Mouse (Mus musculus) neural tube, embryonic 11.5 days (tissue): ENCODE measurements around the gene Inpp5d. TPM values are rescaled to one million over a fixed set of nuclear protein-coding genes. Genes with fewer than 3 reads are reported as not detected.

Experiments
- ATAC-seq: fragments of 200-750 bp; cut with Nextera tagmentation; 2 replicates; pipeline ENCODE4 v1.8.0; 2017; ENCODE audit warnings: moderate number of reproducible peaks, mild to moderate bottlenecking, moderate TSS enrichment, moderate library complexity; ENCODE audit not compliant: insufficient read depth, low FRiP score, low TSS enrichment
- DNase-seq: peaks from one replicate; pipeline ENCODE4 v3.0.0-alpha.2; 2015; ENCODE audit warnings: low spot score
- H3K27ac ChIP-seq: fragments of 300-500 bp; sonication (generic); 2 replicates; pipeline ENCODE4 v1.5.1; 2014; ENCODE audit warnings: low read depth, mild to moderate bottlenecking, low read length
- H3K27me3 ChIP-seq: fragments of 300-500 bp; sonication (generic); 2 replicates; pipeline ENCODE4 v1.6.1; 2014; ENCODE audit warnings: mild to moderate bottlenecking, low read length, mixed read lengths; ENCODE audit not compliant: control insufficient read depth, insufficient read depth
- H3K36me3 ChIP-seq: fragments of 300-500 bp; sonication (generic); 2 replicates; pipeline ENCODE4 v1.6.1; 2014; ENCODE audit warnings: mild to moderate bottlenecking, low read length, moderate library complexity, mixed read lengths; ENCODE audit not compliant: control insufficient read depth, insufficient read depth
- H3K4me1 ChIP-seq: fragments of 300-500 bp; sonication (generic); 2 replicates; pipeline ENCODE4 v1.6.1; 2014; ENCODE audit warnings: low read length, mixed read lengths; ENCODE audit not compliant: control insufficient read depth, insufficient read depth
- H3K4me2 ChIP-seq: fragments of 300-500 bp; sonication (generic); 2 replicates; pipeline ENCODE4 v1.6.1; 2014; ENCODE audit warnings: low read depth, mild to moderate bottlenecking, moderate library complexity
- H3K4me3 ChIP-seq: fragments of 300-500 bp; sonication (generic); 2 replicates; pipeline ENCODE4 v1.5.1; 2014; ENCODE audit warnings: low read depth, low read length
- H3K9ac ChIP-seq: fragments of 300-500 bp; sonication (generic); 2 replicates; pipeline ENCODE4 v1.6.1; 2014; ENCODE audit warnings: mild to moderate bottlenecking, low read length
- H3K9me3 ChIP-seq: fragments of 300-500 bp; sonication (generic); 2 replicates; pipeline ENCODE4 v1.6.1; 2016; ENCODE audit warnings: low read length; ENCODE audit not compliant: control insufficient read depth
- WGBS: fragments of 180-500 bp; shearing (Covaris S2); extraction: QIAGEN DNeasy Blood & Tissue Kit; methylation state at CpG from one replicate; pipeline ENCODE4 v1.1.7; 2014; 5-methylcytosine and 5-hydroxymethylcytosine counted together
- polyA plus RNA-seq: library from polyadenylated mRNA; unstranded; fragments of >200 nt; fragmentation: Nextera tagmentation; extraction: Ambion mirVana; gene quantifications from 2 replicates; pipeline ENCODE4 v1.2.1, GENCODE M21; 2014

Inpp5d gene
- polyA plus RNA-seq, 1 experiment from 2014 or later = 4.6 TPM

DNA sequence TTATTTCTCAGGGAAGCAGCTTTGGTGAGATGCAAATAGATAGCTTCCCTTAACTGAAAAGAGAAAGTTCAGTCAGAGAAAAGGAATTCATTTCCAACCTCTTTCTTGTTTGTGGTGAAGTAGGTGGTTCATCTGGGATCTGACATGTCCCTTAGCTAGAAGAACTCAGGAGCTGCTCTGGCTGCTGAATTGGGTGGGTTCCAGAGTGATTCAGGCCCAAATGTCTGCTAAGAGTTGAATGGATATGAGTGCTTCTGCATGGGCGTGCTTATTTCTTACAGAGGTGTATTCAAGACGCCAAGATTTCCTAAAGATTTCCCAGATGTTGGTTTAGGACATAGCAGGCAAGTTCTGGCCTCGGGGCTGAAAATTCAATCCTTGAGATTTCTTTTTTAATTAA lies 114.0 kb downstream of the Inpp5d start:
- H3K4me2 ChIP-seq = no peak overlapping the region
- DNase-seq (no peak), ATAC-seq (no peak)
- no peaks in the 10 kb centered on the region for H3K9me3 ChIP-seq
- no peak overlapping the region for H3K27ac ChIP-seq
- 82% methylated on average over 3 of the region's 3 CpGs for WGBS
- H3K4me1 ChIP-seq = no peaks in the 10 kb centered on the region
- no peak overlapping the region for H3K9ac ChIP-seq
- H3K36me3 ChIP-seq = no peaks in the 10 kb centered on the region
- H3K27me3 ChIP-seq = no peaks in the 10 kb centered on the region
- no peak overlapping the region for H3K4me3 ChIP-seq

DNA sequence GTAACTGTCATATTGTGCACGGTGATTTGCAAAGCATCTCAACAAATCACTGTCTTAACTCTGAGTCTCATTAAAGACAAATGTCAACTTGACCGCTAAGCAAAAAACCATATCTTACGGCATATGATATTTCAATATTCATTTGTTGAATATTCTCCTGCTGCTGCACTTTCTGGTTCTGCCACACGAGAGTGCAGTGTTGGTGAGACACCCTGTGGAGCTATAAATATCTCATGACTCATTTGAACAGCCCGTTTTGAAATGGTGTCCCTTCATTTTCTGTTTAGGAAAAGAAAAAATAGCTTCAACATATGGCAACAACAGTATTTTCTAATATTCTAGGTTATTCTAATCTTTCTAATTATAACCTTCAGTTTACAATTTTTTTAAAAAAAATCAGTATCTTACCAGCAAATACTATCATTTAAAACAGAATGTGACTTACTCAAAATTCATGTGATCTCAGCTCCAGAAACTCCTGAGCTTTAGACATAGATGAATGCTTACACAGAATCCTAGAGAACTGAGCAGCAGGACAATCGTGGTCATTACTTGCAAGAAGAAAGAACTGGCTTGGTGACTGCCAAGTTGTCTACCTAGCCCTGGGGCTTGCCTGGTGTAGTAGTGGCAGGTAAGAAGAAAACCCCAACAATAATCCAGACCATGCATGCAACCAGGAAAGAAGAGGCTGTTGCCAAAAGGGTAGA lies 120.6 kb downstream of the Inpp5d start:
- no peaks in the 10 kb centered on the region for H3K27me3 ChIP-seq
- H3K9ac ChIP-seq = no peak overlapping the region
- DNase-seq (no peak), ATAC-seq (no peak)
- H3K4me3 ChIP-seq = no peak overlapping the region
- no peak overlapping the region for H3K4me2 ChIP-seq
- H3K36me3 ChIP-seq = no peaks in the 10 kb centered on the region
- no peaks in the 10 kb centered on the region for H3K4me1 ChIP-seq
- H3K9me3 ChIP-seq = no peaks in the 10 kb centered on the region
- 81% methylated on average over 6 of the region's 6 CpGs for WGBS
- no peak overlapping the region for H3K27ac ChIP-seq

DNA sequence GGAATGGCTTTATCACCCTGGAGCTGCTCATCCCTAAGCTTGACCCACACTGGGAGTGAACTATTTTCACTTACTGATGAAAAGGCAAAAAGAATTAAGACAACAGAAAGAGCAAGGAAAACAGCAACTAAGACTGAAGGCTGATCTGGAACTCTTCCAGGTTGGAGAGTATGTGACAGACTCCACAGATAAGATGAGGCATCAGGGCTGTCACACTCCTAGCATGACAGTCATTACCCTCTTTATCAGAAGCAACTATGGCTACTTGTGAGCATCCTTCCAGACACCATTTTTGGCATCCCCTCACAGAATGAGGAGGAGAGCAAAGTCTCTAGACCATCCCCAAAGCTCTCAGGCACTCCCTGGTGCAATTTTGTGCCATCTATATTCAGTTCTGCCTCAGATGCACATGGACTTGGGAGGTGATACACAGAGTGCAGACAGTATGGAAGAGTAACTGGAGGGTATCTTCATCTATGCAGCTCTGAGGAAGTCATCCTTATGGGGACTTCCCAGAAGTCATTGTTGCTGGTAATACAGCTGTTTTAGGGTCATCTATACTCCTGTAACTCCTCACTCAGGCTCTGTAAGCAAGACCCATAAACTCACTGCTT lies 129.4 kb downstream of the Inpp5d start:
- ATAC-seq (no peak), DNase-seq (no peak)
- H3K36me3 ChIP-seq = no peaks in the 10 kb centered on the region
- no peak overlapping the region for H3K27ac ChIP-seq
- no peak overlapping the region for H3K9ac ChIP-seq
- no peak overlapping the region for H3K4me3 ChIP-seq
- no peaks in the 10 kb centered on the region for H3K27me3 ChIP-seq
- H3K4me2 ChIP-seq = no peak overlapping the region
- H3K9me3 ChIP-seq = no peaks in the 10 kb centered on the region
- H3K4me1 ChIP-seq = no peaks in the 10 kb centered on the region

DNA sequence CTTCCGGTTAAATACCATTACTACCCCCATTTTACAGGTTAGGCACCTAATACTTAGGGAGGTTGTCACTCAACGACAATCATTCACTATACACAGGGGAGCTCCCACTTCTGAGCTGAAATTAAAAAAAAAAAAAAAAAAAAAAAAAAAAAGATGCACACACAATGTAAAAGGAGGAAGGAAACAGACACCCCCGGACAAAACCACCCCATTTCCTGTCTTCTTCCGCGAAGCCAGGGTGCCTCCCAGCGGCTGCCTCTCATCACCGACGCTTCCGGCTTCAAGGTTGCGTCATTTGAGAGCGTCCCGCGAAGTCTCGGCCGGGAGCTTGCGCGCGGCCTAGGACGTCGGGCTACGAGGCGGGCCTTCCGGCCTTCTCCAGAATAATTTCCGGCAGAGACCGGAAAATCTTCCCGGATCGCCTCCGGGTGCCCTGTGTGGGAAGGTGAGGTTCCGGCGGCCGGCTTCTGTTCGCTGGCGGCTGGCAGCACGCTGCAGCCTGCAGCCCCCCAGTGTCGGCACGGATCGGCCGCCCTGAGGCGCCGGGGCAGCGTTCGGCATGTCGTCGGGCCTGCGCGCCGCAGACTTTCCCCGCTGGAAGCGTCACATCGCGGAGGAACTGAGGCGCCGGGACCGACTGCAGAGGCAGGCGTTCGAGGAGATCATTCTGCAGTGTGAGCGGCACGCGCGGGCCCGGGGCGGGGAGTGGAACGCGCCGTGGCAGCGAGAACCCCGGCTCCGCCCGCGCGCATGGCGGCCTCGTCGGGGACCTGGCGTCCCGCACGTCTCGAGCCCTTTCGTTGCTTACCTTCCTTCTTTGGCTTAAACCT lies 135.7 kb downstream of the Inpp5d start, which contains the start of gene Atg16l1:
Atg16l1 (plus strand) TSS at position 230 of the 830 bp plus-strand sequence.
- 1% methylated on average over 74 of the region's 79 CpGs for WGBS
- no peaks in the 10 kb centered on the region for H3K27me3 ChIP-seq
- 0 out of 2 replicates have a peak, but pooled peaks cover 4% of the 10 kb centered on the region for H3K4me1 ChIP-seq
- peak within 1 kb of the TSS; percentile 44 for H3K4me2 ChIP-seq
- H3K4me3 ChIP-seq = peak within 1 kb of the TSS; percentile 86
- peak within 1 kb of the TSS; percentile 96 for H3K9ac ChIP-seq
- H3K36me3 ChIP-seq = peaks cover 2% of the 10 kb centered on the region; the same call in 1 of the 2 replicates
- peak within 1 kb of the TSS; percentile 81 for H3K27ac ChIP-seq
- no peaks in the 10 kb centered on the region for H3K9me3 ChIP-seq
- DNase-seq (peak; percentile 95), ATAC-seq (peak; percentile 98)

DNA sequence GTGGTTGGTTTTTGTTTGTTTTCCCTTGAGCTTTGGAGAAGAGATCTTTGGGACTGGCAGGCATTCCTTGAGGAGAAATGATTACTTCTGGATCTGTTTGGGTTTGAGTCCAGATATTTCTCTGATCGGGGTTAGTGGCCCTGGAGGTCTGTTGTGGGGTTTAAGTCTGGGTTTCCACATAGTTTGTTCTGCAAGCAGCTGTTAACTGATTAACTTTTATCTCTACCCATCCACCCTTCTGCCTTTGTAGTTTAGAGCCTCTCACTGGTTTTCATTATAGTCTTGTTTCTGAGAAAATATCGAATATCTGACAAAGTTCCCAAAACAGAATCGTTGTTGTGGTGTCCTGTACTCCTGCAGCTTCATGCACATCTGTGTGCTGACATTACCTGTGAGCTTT lies 143.7 kb downstream of the Inpp5d start:
- H3K4me3 ChIP-seq = no peak overlapping the region
- H3K36me3 ChIP-seq = peaks cover 24% of the 10 kb centered on the region
- 94% methylated on average over 3 of the region's 3 CpGs for WGBS
- DNase-seq (no peak), ATAC-seq (no peak)
- no peaks in the 10 kb centered on the region for H3K4me1 ChIP-seq
- no peaks in the 10 kb centered on the region for H3K9me3 ChIP-seq
- no peak overlapping the region for H3K27ac ChIP-seq
- no peak overlapping the region for H3K9ac ChIP-seq
- no peaks in the 10 kb centered on the region for H3K27me3 ChIP-seq
- H3K4me2 ChIP-seq = no peak overlapping the region

DNA sequence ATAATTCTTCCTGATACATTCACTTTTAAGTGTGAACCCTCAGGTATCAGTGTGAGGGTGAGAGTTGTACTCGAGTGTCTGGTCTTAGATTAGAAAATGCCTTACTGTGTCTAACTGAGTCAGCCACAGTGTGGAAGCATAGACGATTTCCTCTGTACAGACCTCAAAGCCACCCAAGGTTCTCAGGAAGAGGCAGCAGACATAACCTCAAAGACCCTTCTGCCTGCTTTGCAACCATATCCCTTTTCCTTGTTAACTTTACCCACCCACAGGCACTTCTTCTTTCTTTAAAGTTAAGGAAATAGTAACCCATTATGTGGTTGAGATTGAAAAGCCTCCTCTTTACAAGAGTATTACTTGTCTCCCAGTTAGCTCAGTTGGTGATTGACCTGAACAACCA lies 145.6 kb downstream of the Inpp5d start:
- DNase-seq (no peak), ATAC-seq (no peak)
- Histone ChIP-seq H3K9ac (no peak overlapping the region), H3K4me1 (no peaks in the 10 kb centered on the region), H3K4me3 (no peak overlapping the region), H3K36me3 (peaks cover 26% of the 10 kb centered on the region), H3K27ac (no peak overlapping the region), H3K27me3 (no peaks in the 10 kb centered on the region), H3K9me3 (no peaks in the 10 kb centered on the region), H3K4me2 (no peak overlapping the region)
- WGBS = 85% methylated on average over 2 of the region's 2 CpGs

DNA sequence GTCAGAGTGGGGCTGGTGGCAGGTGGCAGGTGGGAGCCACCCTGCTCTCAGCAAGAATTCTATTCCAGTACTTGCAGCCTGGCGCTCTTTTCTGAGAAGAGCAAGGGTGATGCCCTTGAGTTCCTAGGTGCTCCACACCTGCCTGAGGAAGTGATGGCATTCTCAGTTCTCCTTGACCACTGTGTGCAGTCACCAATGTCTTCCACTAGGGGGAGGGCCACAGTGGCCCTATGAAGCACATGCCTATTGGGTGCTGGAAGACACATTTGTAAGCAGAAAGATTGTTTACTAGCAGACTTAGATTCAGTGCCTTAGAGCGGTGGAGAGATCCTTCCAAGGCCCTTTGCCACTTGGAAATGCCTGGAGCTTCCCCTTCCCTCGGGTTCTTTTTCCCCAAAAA lies 146.1 kb downstream of the Inpp5d start:
- no peak for ATAC-seq
- DNase-seq = no peak
- Histone ChIP-seq H3K27me3 (no peaks in the 10 kb centered on the region), H3K4me1 (no peaks in the 10 kb centered on the region), H3K27ac (no peak overlapping the region), H3K4me2 (no peak overlapping the region), H3K9me3 (no peaks in the 10 kb centered on the region), H3K36me3 (peaks cover 28% of the 10 kb centered on the region), H3K9ac (no peak overlapping the region), H3K4me3 (no peak overlapping the region)
- WGBS = 91% methylated on average over 3 of the region's 3 CpGs

DNA sequence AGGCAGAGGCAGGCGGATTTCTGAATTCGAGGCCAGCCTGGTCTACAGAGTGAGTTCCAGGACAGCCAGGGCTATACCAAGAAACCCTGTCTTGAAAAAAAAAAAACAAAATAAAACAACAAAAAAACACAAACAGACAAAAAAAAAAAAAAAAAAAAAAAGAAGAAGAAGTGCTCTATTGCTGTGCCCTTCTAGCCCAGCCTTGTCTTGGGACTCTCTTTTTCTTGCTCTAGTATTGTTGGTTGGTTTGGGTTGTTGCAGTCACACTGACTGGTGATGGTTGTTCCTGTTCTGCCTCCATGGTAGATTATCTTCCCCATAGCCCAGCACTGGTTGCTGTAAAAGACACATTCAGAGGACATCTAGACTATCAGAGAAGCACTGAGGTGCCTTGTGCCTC lies 149.2 kb downstream of the Inpp5d start:
- Histone ChIP-seq H3K9me3 (no peaks in the 10 kb centered on the region), H3K4me3 (no peak overlapping the region), H3K9ac (no peak overlapping the region), H3K27ac (no peak overlapping the region), H3K4me1 (no peaks in the 10 kb centered on the region), H3K27me3 (no peaks in the 10 kb centered on the region), H3K36me3 (peaks cover 39% of the 10 kb centered on the region), H3K4me2 (no peak overlapping the region)
- no peak for DNase-seq
- 94% methylated on average over 2 of the region's 2 CpGs for WGBS
- ATAC-seq = no peak
